Mouse (Mus musculus): ENCODE data around the gene Smdt1.

DNA sequence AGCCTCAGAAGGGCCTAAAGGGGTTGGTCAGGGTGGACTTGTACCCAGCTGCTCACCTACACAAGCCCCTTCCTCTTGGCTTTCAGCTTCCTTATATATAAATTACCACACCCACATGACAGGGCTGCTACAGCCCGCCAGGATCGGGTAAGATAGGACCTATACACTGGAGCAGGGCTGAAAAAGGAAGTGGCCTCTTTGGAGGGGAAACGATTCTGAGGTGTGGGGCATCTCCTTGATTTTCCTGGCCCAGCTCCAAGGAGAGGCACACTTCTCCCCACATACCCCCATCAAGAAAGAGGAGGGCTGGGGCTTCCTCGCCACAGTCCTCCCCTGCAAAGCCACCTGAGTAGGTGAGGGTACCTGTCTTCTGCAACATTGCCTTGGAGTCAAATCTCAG is 884 bp upstream of the Smdt1 start:
- TF ChIP-seq TAL1 (IDR thresholded peaks at IDR 0.05; ENCODE audit: low read length) (no peak), GATA1 (IDR thresholded peaks at IDR 0.05; ENCODE audit: low read length) (no peak)

All from erythroblast, embryonic 14.5 days (primary cell).